Mouse (Mus musculus) mature B cell (primary cell): ENCODE results near the gene Insr.
"Not testable (repeated sequence)": the region's sequence is repeated elsewhere in the genome, so short reads cannot be mapped to it uniquely, and the experiment has no call there.

Source experiments
- in situ Hi-C: fragments of 300-500 bp; cut with MboI; formaldehyde crosslinking; loops from 2 replicates; pipeline ENCODE4 v1.14.3; 2019

Gene Insr

GRCm38 (mm10) chr8:3278934-3279720 lies at the start of gene Insr:
TSS of gene Insr (minus strand) at chr8:3279617.
- in situ Hi-C loops, result no loop called here

- in situ Hi-C loops, result no loop called here
These were observed 48.3 kb upstream of the Insr start for GRCm38 (mm10) chr8:3327538-3328245.

- in situ Hi-C loops, result no loop called here
These were observed 47.6 kb upstream of the Insr start for GRCm38 (mm10) chr8:3327056-3327455.

- in situ Hi-C loops, result no loop called here
These were observed 44.8 kb upstream of the Insr start for GRCm38 (mm10) chr8:3324253-3324652.

GRCm38 (mm10) chr8:3319267-3319666 lies 39.9 kb upstream of the Insr start:
- in situ Hi-C loops, result not testable (repeated sequence)

GRCm38 (mm10) chr8:3316585-3316984 lies 37.2 kb upstream of the Insr start:
- in situ Hi-C loops, result no loop called here

- in situ Hi-C loops, result no loop called here
These were observed 34.9 kb upstream of the Insr start for GRCm38 (mm10) chr8:3314345-3314744.

GRCm38 (mm10) chr8:3313843-3314242 lies 34.4 kb upstream of the Insr start:
- in situ Hi-C loops, result no loop called here

GRCm38 (mm10) chr8:3313417-3313816 lies 34.0 kb upstream of the Insr start:
- in situ Hi-C loops, result not testable (repeated sequence)

- in situ Hi-C loops, result no loop called here
These were observed 32.1 kb upstream of the Insr start for GRCm38 (mm10) chr8:3311482-3311881.

- in situ Hi-C loops, result no loop called here
These were observed 30.2 kb upstream of the Insr start for GRCm38 (mm10) chr8:3309636-3310035.

GRCm38 (mm10) chr8:3308205-3308800 lies 28.9 kb upstream of the Insr start:
- in situ Hi-C loops, result not testable (repeated sequence)

GRCm38 (mm10) chr8:3302131-3302530 lies 22.7 kb upstream of the Insr start:
- in situ Hi-C loops, result no loop called here

- in situ Hi-C loops, result no loop called here
These were observed 19.9 kb upstream of the Insr start for GRCm38 (mm10) chr8:3299322-3299721.

- in situ Hi-C loops, result no loop called here
These were observed 6.4 kb upstream of the Insr start for GRCm38 (mm10) chr8:3285824-3286223.

- in situ Hi-C loops, result no loop called here
These were observed 5.2 kb upstream of the Insr start for GRCm38 (mm10) chr8:3284656-3285055.

GRCm38 (mm10) chr8:3281296-3281695 lies 1.9 kb upstream of the Insr start:
- in situ Hi-C loops, result no loop called here

GRCm38 (mm10) chr8:3280266-3280910 lies 971 bp upstream of the Insr start:
- in situ Hi-C loops, result no loop called here

GRCm38 (mm10) chr8:3279721-3280077 lies 282 bp upstream of the Insr start:
- in situ Hi-C loops, result no loop called here

- in situ Hi-C loops, result no loop called here
These were observed 1.1 kb downstream of the Insr start for GRCm38 (mm10) chr8:3278181-3278820.

- in situ Hi-C loops, result no loop called here
These were observed 2.2 kb downstream of the Insr start for GRCm38 (mm10) chr8:3277266-3277665.

- in situ Hi-C loops, result no loop called here
These were observed 3.4 kb downstream of the Insr start for GRCm38 (mm10) chr8:3276009-3276408.
